Mouse (Mus musculus): ENCODE data around the gene Smap2. TPM values are rescaled to one million over a fixed set of nuclear protein-coding genes. Genes with fewer than 3 reads are reported as not detected.

Smap2 gene
- polyA plus RNA-seq, 1 experiment: 27.3 TPM

- no peaks in the 10 kb centered on the region for H3K36me3 ChIP-seq (ENCODE audit: control insufficient read depth, insufficient read depth, low read length)
- no peak overlapping the region for H3K27ac ChIP-seq (ENCODE audit: insufficient read depth, low read depth, low read length)
- no peaks in the 10 kb centered on the region for H3K27me3 ChIP-seq (replicated peaks; ENCODE audit: control insufficient read depth, insufficient read depth, low read length)
- H3K4me3 ChIP-seq (ENCODE audit: insufficient read depth, low read depth, low read length): no peak overlapping the region
- 79% methylated on average over 4 of the region's 4 CpGs for WGBS
- TF ChIP-seq CTCF (conservative IDR thresholded peaks at IDR 0.05; ENCODE audit: insufficient read depth, insufficient read length, low read depth, low read length): no peak
- H3K4me1 ChIP-seq (ENCODE audit: control insufficient read depth, insufficient read depth, low read length): peaks cover 6% of the 10 kb centered on the region
- DNase-seq: no peak
Measured at GRCm38 (mm10) chr4:120953038-120953437, 64.0 kb downstream of the Smap2 start.

GRCm38 (mm10) chr4:120952163-120952562, 64.9 kb downstream of the Smap2 start:
- 17% methylated on average over 6 of the region's 6 CpGs for WGBS
- Histone ChIP-seq H3K4me3 (ENCODE audit: insufficient read depth, low read depth, low read length) (no peak overlapping the region; the same call in none of the 2 replicates), H3K27ac (ENCODE audit: insufficient read depth, low read depth, low read length) (no peak overlapping the region)

GRCm38 (mm10) chr4:120951428-120951973, 65.5 kb downstream of the Smap2 start, which contains the start of gene Zfp69:
Gene Zfp69 (minus strand): TSS chr4:120951699.
- H3K27ac ChIP-seq (ENCODE audit: insufficient read depth, low read depth, low read length): peak within 1 kb of the TSS; percentile 93
- H3K36me3 ChIP-seq (ENCODE audit: control insufficient read depth, insufficient read depth, low read length): no peaks in the 10 kb centered on the region
- H3K4me1 ChIP-seq (ENCODE audit: control insufficient read depth, insufficient read depth, low read length): peaks cover 6% of the 10 kb centered on the region
- TF ChIP-seq CTCF (conservative IDR thresholded peaks at IDR 0.05; ENCODE audit: insufficient read depth, insufficient read length, low read depth, low read length) (no peak), POLR2A (IDR thresholded peaks at IDR 0.05; ENCODE audit: low read depth, low read length) (peak; percentile 31)
- H3K27me3 ChIP-seq (replicated peaks; ENCODE audit: control insufficient read depth, insufficient read depth, low read length): no peaks in the 10 kb centered on the region
- H3K4me3 ChIP-seq (ENCODE audit: insufficient read depth, low read depth, low read length): peak within 1 kb of the TSS; percentile 70
- WGBS: 1% methylated on average over 60 of the region's 60 CpGs
- DNase-seq: peak; percentile 95

More at GRCm38 (mm10) chr4:120952163-120952562, 64.9 kb downstream of the Smap2 start:
- H3K4me1 ChIP-seq (ENCODE audit: control insufficient read depth, insufficient read depth, low read length): peaks cover 6% of the 10 kb centered on the region
- no peak for TF ChIP-seq POLR2A (IDR thresholded peaks at IDR 0.05; ENCODE audit: low read depth, low read length)
- no peak for TF ChIP-seq CTCF (conservative IDR thresholded peaks at IDR 0.05; ENCODE audit: insufficient read depth, insufficient read length, low read depth, low read length)
- no peaks in the 10 kb centered on the region for H3K27me3 ChIP-seq (replicated peaks; ENCODE audit: control insufficient read depth, insufficient read depth, low read length)
- H3K36me3 ChIP-seq (ENCODE audit: control insufficient read depth, insufficient read depth, low read length): no peaks in the 10 kb centered on the region
- DNase-seq: peak; percentile 23

- Histone ChIP-seq H3K27me3 (replicated peaks; ENCODE audit: control insufficient read depth, insufficient read depth, low read length) (no peaks in the 10 kb centered on the region), H3K36me3 (ENCODE audit: control insufficient read depth, insufficient read depth, low read length) (no peaks in the 10 kb centered on the region; the same call in 1 of the 2 replicates), H3K4me3 (ENCODE audit: insufficient read depth, low read depth, low read length) (peak overlapping the region; percentile 70), H3K4me1 (ENCODE audit: control insufficient read depth, insufficient read depth, low read length) (peaks cover 6% of the 10 kb centered on the region), H3K27ac (ENCODE audit: insufficient read depth, low read depth, low read length) (peak overlapping the region; percentile 12)
- no peak for TF ChIP-seq CTCF (conservative IDR thresholded peaks at IDR 0.05; ENCODE audit: insufficient read depth, insufficient read length, low read depth, low read length)
- no peak for TF ChIP-seq POLR2A (IDR thresholded peaks at IDR 0.05; ENCODE audit: low read depth, low read length)
- no peak for DNase-seq
- WGBS: 3% methylated on average over 20 of the region's 20 CpGs
Measured at GRCm38 (mm10) chr4:120950763-120951427, 66.2 kb downstream of the Smap2 start.

GRCm38 (mm10) chr4:120948938-120949337, 68.1 kb downstream of the Smap2 start:
- TF ChIP-seq CTCF (conservative IDR thresholded peaks at IDR 0.05; ENCODE audit: insufficient read depth, insufficient read length, low read depth, low read length) (no peak), POLR2A (IDR thresholded peaks at IDR 0.05; ENCODE audit: low read depth, low read length) (no peak)
- Histone ChIP-seq H3K4me3 (ENCODE audit: insufficient read depth, low read depth, low read length) (peak overlapping the region; percentile 32; the same call in 1 of the 2 replicates), H3K36me3 (ENCODE audit: control insufficient read depth, insufficient read depth, low read length) (peaks cover 1% of the 10 kb centered on the region; the same call in 1 of the 2 replicates), H3K4me1 (ENCODE audit: control insufficient read depth, insufficient read depth, low read length) (peaks cover 6% of the 10 kb centered on the region), H3K27ac (ENCODE audit: insufficient read depth, low read depth, low read length) (peak overlapping the region; percentile 84), H3K27me3 (replicated peaks; ENCODE audit: control insufficient read depth, insufficient read depth, low read length) (no peaks in the 10 kb centered on the region)
- WGBS: 34% methylated on average over 3 of the region's 3 CpGs
- DNase-seq: peak; percentile 70

GRCm38 (mm10) chr4:120935006-120935405, 82.0 kb downstream of the Smap2 start:
- TF ChIP-seq POLR2A (IDR thresholded peaks at IDR 0.05; ENCODE audit: low read depth, low read length) (no peak), CTCF (conservative IDR thresholded peaks at IDR 0.05; ENCODE audit: insufficient read depth, insufficient read length, low read depth, low read length) (no peak)
- 0 out of 2 replicates have a peak, but pooled peaks cover 3% of the 10 kb centered on the region for H3K4me1 ChIP-seq (ENCODE audit: control insufficient read depth, insufficient read depth, low read length)
- H3K36me3 ChIP-seq (ENCODE audit: control insufficient read depth, insufficient read depth, low read length): no peaks in the 10 kb centered on the region
- no peak overlapping the region for H3K27ac ChIP-seq (ENCODE audit: insufficient read depth, low read depth, low read length)
- DNase-seq: peak; percentile 83
- no peaks in the 10 kb centered on the region for H3K27me3 ChIP-seq (replicated peaks; ENCODE audit: control insufficient read depth, insufficient read depth, low read length)
- H3K4me3 ChIP-seq (ENCODE audit: insufficient read depth, low read depth, low read length): no peak overlapping the region
- 40% methylated on average over 3 of the region's 3 CpGs for WGBS

GRCm38 (mm10) chr4:120930736-120931135, 86.3 kb downstream of the Smap2 start:
- TF ChIP-seq POLR2A (IDR thresholded peaks at IDR 0.05; ENCODE audit: low read depth, low read length) (no peak), CTCF (conservative IDR thresholded peaks at IDR 0.05; ENCODE audit: insufficient read depth, insufficient read length, low read depth, low read length) (no peak)
- Histone ChIP-seq H3K4me3 (ENCODE audit: insufficient read depth, low read depth, low read length) (no peak overlapping the region), H3K27ac (ENCODE audit: insufficient read depth, low read depth, low read length) (no peak overlapping the region), H3K4me1 (ENCODE audit: control insufficient read depth, insufficient read depth, low read length) (0 out of 2 replicates have a peak, but pooled peaks cover 3% of the 10 kb centered on the region), H3K27me3 (replicated peaks; ENCODE audit: control insufficient read depth, insufficient read depth, low read length) (no peaks in the 10 kb centered on the region), H3K36me3 (ENCODE audit: control insufficient read depth, insufficient read depth, low read length) (no peaks in the 10 kb centered on the region)
- DNase-seq: no peak
- WGBS: 95% methylated on average over 18 of the region's 18 CpGs
